Mouse (Mus musculus) thymus, adult 2 months (tissue): ENCODE measurements around the gene Adcy10. TPM values are rescaled to one million over a fixed set of nuclear protein-coding genes. Genes with fewer than 3 reads are reported as not detected.

Experiments used
- DNase-seq: peaks from one replicate; pipeline ENCODE4 v3.0.0; 2021
- H3K27ac ChIP-seq: fragments of 200-500 bp; 2 replicates; pipeline ENCODE4 v1.5.1; 2012; ENCODE audit warnings: low read length, control low read depth; ENCODE audit not compliant: control insufficient read depth, insufficient read depth
- H3K27me3 ChIP-seq: fragments of 200-500 bp; 2 replicates; pipeline ENCODE4 v1.6.1; 2012; ENCODE audit warnings: mild to moderate bottlenecking, low read length, moderate library complexity, mixed read lengths; ENCODE audit not compliant: control insufficient read depth, insufficient read depth
- H3K36me3 ChIP-seq: fragments of 200-500 bp; 2 replicates; pipeline ENCODE4 v1.6.1; 2012; ENCODE audit warnings: mild to moderate bottlenecking, low read length, moderate library complexity; ENCODE audit not compliant: control insufficient read depth, insufficient read depth
- H3K4me1 ChIP-seq: fragments of 200-500 bp; replicated peaks from 2 replicates; pipeline ENCODE4 v1.6.1; 2012; ENCODE audit warnings: low read length; ENCODE audit not compliant: control insufficient read depth, insufficient read depth
- H3K4me3 ChIP-seq: fragments of 200-500 bp; 2 replicates; pipeline ENCODE4 v1.5.1; 2012; ENCODE audit warnings: mild to moderate bottlenecking, low read length, control low read depth, moderate library complexity; ENCODE audit not compliant: control insufficient read depth, insufficient read depth
- CTCF ChIP-seq: fragments of 200-500 bp; IDR thresholded peaks from 2 replicates; pipeline ENCODE4 v1.5.1; 2012; ENCODE audit warnings: mild to moderate bottlenecking, control low read depth, low read length, moderate library complexity, borderline replicate concordance; ENCODE audit not compliant: control insufficient read depth, poor library complexity, insufficient read depth; ENCODE audit errors: extremely low read depth
- POLR2A ChIP-seq: fragments of 200-500 bp; IDR thresholded peaks from 2 replicates; pipeline ENCODE4 v1.6.1; 2012; ENCODE audit warnings: mild to moderate bottlenecking, low read length, control low read depth, moderate library complexity; ENCODE audit not compliant: control insufficient read depth, poor library complexity, insufficient read depth; ENCODE audit errors: extremely low read depth
- WGBS: fragments of 180-500 bp; shearing (Covaris S2); methylation state at CpG from one replicate; pipeline ENCODE4 v1.1.7; 2018; 5-methylcytosine and 5-hydroxymethylcytosine counted together
- polyA plus RNA-seq: library from polyadenylated mRNA; depleted of rRNA; stranded (reverse); fragments of >200 nt; gene quantifications from 2 replicates; pipeline ENCODE4 v1.2.3, GENCODE M21; 2012; rRNA removed

Adcy10 gene
- polyA plus RNA-seq, 1 experiment, result 0.18 TPM

DNA sequence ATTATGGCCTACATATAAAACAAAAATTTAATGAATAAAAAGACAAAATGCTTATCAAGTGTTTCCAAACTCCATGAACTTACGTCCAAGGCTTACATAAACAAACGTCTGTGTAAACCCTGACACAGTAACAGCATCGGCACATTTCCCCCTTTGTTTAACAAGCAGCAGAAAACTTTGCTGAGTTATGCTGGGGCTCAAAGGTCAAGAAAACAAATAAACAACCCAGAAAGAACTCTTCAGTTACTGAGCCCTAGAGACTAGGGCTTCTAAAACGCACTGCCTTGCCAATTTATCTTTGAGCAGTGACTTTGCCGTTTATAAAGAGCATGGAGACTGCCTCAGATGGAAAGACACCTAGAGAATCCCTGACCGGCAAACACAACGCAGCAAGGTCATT, 131.7 kb downstream of the Adcy10 start:
- WGBS, result 89% methylated on average over 7 of the region's 7 CpGs
- Histone ChIP-seq H3K27ac (no peak overlapping the region), H3K4me1 (0 out of 2 replicates have a peak, but pooled peaks cover 2% of the 10 kb centered on the region), H3K36me3 (no peaks in the 10 kb centered on the region), H3K4me3 (no peak overlapping the region), H3K27me3 (no peaks in the 10 kb centered on the region)
- TF ChIP-seq POLR2A (no peak), CTCF (no peak)
- no peak for DNase-seq

DNA sequence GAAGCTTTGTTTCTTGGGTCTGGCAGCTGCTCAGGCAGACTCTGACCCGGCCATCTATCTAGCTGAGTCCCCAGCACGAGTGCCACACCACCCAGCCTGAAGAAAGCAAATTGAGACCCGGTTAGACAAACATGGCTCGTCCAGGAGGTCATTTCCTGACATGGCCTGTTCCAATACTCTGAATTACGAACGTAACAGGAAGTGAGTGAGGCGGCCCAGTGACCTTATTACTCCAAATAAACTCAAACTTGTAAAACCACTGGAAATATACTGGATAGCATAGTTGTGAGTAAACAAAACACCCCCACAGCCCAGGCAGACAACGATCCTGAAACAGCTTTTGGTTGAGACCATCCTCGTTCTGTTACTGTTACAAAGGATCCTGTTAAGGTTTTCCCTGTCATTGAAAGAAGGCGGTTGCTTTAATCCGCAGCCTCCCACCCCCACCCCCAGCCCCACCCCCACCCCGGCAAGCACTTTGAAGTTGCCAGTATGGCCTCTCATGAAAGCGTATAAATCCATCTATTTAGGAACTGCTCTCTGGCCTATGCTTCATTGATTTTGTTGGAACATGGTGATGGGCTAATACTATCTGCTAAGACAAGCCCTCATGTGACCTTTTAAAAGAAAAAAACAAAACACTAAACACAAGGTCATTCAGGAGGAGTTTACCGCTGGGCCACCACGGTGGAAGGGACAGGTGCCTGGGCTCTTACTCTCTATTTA, 132.3 kb downstream of the Adcy10 start:
- no peak for DNase-seq
- H3K27me3 ChIP-seq, result no peaks in the 10 kb centered on the region
- TF ChIP-seq CTCF, result no peak
- TF ChIP-seq POLR2A, result no peak
- no peaks in the 10 kb centered on the region for H3K36me3 ChIP-seq
- H3K4me3 ChIP-seq, result no peak overlapping the region
- no peak overlapping the region for H3K27ac ChIP-seq
- H3K4me1 ChIP-seq, result 0 out of 2 replicates have a peak, but pooled peaks cover 1% of the 10 kb centered on the region
- WGBS, result 87% methylated on average over 15 of the region's 15 CpGs

DNA sequence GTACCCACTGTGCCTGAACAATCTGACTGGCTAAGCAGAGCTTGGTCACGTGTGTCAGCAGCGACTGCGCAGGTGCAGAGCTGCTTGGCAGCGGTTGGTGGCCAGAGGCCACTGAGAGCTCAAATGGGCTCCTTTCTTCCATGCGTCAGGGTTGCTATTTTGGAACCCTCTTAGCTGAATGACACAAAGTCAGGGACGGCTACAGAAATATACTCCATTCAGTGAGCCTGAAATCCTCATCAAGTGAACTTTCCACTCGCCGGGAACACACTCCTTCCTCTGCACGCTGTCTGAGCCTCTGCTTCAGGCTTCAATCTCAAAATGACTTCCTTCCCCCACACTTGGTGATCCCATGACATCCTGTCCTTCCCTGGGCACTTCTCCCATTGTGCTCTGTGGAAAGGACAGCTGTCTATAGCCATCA, 133.2 kb downstream of the Adcy10 start:
- no peaks in the 10 kb centered on the region for H3K36me3 ChIP-seq
- no peak for DNase-seq
- H3K27ac ChIP-seq, result no peak overlapping the region
- 86% methylated on average over 9 of the region's 9 CpGs for WGBS
- no peaks in the 10 kb centered on the region for H3K4me1 ChIP-seq
- TF ChIP-seq CTCF, result no peak
- TF ChIP-seq POLR2A, result no peak
- H3K27me3 ChIP-seq, result no peaks in the 10 kb centered on the region
- no peak overlapping the region for H3K4me3 ChIP-seq

DNA sequence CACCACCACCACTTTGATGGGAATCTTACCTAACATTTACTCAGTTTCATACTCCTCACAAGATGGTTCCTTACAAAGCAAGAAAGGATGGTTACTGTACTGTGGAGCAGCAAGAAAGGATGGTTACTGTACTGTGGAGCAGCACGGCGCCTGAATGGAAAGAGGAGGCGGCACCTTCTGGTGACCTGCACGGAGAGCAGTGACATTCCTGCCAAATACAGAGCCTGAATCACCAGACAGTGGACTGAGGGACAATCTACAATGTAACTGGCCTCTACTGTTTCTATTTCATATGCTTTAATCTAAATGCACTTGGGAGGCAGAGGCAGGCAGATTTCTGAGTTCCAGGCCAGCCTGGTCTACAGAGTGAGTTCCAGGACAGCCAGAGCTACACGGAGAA, 140.1 kb downstream of the Adcy10 start:
- TF ChIP-seq CTCF (no peak), POLR2A (no peak)
- H3K27me3 ChIP-seq, result no peaks in the 10 kb centered on the region
- H3K4me1 ChIP-seq, result no peaks in the 10 kb centered on the region
- DNase-seq, result no peak
- H3K36me3 ChIP-seq, result no peaks in the 10 kb centered on the region
- 92% methylated on average over 5 of the region's 5 CpGs for WGBS
- H3K4me3 ChIP-seq, result no peak overlapping the region
- no peak overlapping the region for H3K27ac ChIP-seq

DNA sequence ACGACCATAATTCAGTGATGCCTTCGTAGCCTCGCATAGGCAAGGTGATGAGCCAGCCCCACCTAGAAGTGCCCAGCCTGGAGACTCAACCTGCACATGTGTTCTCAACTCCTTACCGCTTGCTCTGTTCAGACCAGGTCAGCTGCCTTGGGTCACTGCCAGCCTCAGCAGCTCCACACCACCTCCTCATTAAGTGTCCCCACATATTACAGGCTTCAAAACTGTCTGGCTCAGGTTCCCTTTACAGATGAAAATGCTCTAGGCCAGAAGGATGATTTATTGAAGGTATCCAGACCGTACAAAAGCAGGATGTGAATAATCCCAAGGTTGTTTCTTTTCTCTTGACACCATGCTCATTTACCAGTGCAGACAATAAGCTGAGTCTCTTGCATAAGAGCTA, 140.9 kb downstream of the Adcy10 start:
- H3K27ac ChIP-seq, result no peak overlapping the region
- 93% methylated on average over 5 of the region's 5 CpGs for WGBS
- DNase-seq, result no peak
- no peaks in the 10 kb centered on the region for H3K4me1 ChIP-seq
- no peak overlapping the region for H3K4me3 ChIP-seq
- TF ChIP-seq CTCF, result no peak
- no peak for TF ChIP-seq POLR2A
- no peaks in the 10 kb centered on the region for H3K36me3 ChIP-seq
- no peaks in the 10 kb centered on the region for H3K27me3 ChIP-seq

Other genes with a start within 250 kb of the Adcy10 start
- 34.7 and 38.3 TPM in 2 replicates for gene Tiprl, start 248.2 kb upstream of the Adcy10 start, polyA plus RNA-seq
- gene Gpr161, start 189.4 kb upstream of the Adcy10 start, polyA plus RNA-seq, result 0.99 and 1.3 TPM in 2 replicates
- gene Dcaf6, start 24.7 kb upstream of the Adcy10 start, polyA plus RNA-seq, result 23.4 and 25.5 TPM in 2 replicates
- gene Mpc2, start 24.5 kb upstream of the Adcy10 start, polyA plus RNA-seq, result 63.8 and 68.5 TPM in 2 replicates
- gene Mpzl1, start 149.4 kb downstream of the Adcy10 start, polyA plus RNA-seq, result 4.6 and 5.9 TPM in 2 replicates
- 220 and 249 TPM in 2 replicates for gene Rcsd1, start 224.6 kb downstream of the Adcy10 start, polyA plus RNA-seq